24 mouse cellular contexts compared by ENCODE assay signal in genomic region chr13:63412662-63413061, GRCm38 (mm10).
DNase-seq lines count a peak whose midpoint lies in the region; ATAC-seq lines count a peak whose summit lies in the region.
"Had no signal": no experiment of that assay in that cellular context is flagged by ENCODE, and none has a peak within 500 bp of the region (broad histone marks: within the 10 kb centered on the region; RNA-seq: fewer than 3 reads in every experiment).

No protein-coding gene starts in this region.

- H3K36me3 ChIP-seq in midbrain, embryonic 11.5 days (ENCODE audit: control insufficient read depth, insufficient read depth, low read length): no peaks in the 10 kb centered on the region
- H3K36me3 ChIP-seq in midbrain, embryonic 14.5 days (ENCODE audit: control insufficient read depth, insufficient read depth, low read length): no peaks in the 10 kb centered on the region
- H3K36me3 ChIP-seq: embryonic facial prominence, embryonic 10.5 days; embryonic facial prominence, embryonic 12.5 days; forebrain, embryonic 15.5 days had no signal

- 95% methylated on average over 4 of the region's 4 CpGs for WGBS in midbrain, embryonic 11.5 days
- 96% methylated on average over 4 of the region's 4 CpGs for WGBS in midbrain, embryonic 14.5 days

- H3K4me2 ChIP-seq in midbrain, embryonic 11.5 days: no peak overlapping the region
- no peak overlapping the region for H3K4me2 ChIP-seq in midbrain, embryonic 14.5 days (ENCODE audit: low read length)
- H3K4me2 ChIP-seq: embryonic facial prominence, embryonic 12.5 days; forebrain, embryonic 13.5 days; forebrain, embryonic 15.5 days had no signal

- H3K27ac ChIP-seq in midbrain, embryonic 11.5 days (ENCODE audit: low read depth, low read length): no peak overlapping the region
- no peak overlapping the region for H3K27ac ChIP-seq in midbrain, embryonic 14.5 days (replicated peaks; ENCODE audit: low read depth, low read length)
- H3K27ac ChIP-seq: embryonic facial prominence, embryonic 10.5 days; embryonic facial prominence, embryonic 12.5 days; forebrain, embryonic 13.5 days; forebrain, embryonic 15.5 days had no signal

- H3K9me3 ChIP-seq in midbrain, embryonic 11.5 days (ENCODE audit: control insufficient read depth, low read length): no peaks in the 10 kb centered on the region
- H3K9me3 ChIP-seq in midbrain, embryonic 14.5 days (ENCODE audit: control insufficient read depth, low read length): no peaks in the 10 kb centered on the region
- H3K9me3 ChIP-seq: embryonic facial prominence, embryonic 10.5 days; embryonic facial prominence, embryonic 12.5 days; forebrain, embryonic 13.5 days; forebrain, embryonic 15.5 days; G1E had no signal

- DNase-seq in adrenal gland, adult 8-10 months: peak; percentile 16
- DNase-seq in adrenal gland, adult (ENCODE audit: inconsistent age in 2 of 2, low spot score in 1 of 2): no peak
- peak; percentile 91 for DNase-seq in heart, adult 11 months
- no peak for DNase-seq in heart, adult 18-20 months
- peak; percentile 35 for DNase-seq in midbrain, embryonic 11.5 days (ENCODE audit: low spot score, missing footprints)
- DNase-seq in midbrain, embryonic 14.5 days: no peak
- DNase-seq: adrenal gland, adult 2 months; adrenal gland, postnatal 14 days; adrenal gland, postnatal 36 days; B cell, adult 2 months; cerebellum, adult 11-12 months; cerebellum, adult 8-10 months; cerebellum, adult 9-11 months; cerebellum, postnatal 25 days; forebrain, postnatal 0 days had no signal

- no peak overlapping the region for H3K4me3 ChIP-seq in midbrain, embryonic 11.5 days (ENCODE audit: low read depth, low read length)
- no peak overlapping the region for H3K4me3 ChIP-seq in midbrain, embryonic 14.5 days (replicated peaks; ENCODE audit: low read depth, low read length)
- H3K4me3 ChIP-seq: embryonic facial prominence, embryonic 10.5 days; embryonic facial prominence, embryonic 12.5 days; forebrain, embryonic 13.5 days; forebrain, embryonic 15.5 days had no signal

- ATAC-seq in midbrain, embryonic 11.5 days (ENCODE audit: low FRiP score): no peak
- no peak for ATAC-seq in midbrain, embryonic 14.5 days (ENCODE audit: low FRiP score, low TSS enrichment)
- ATAC-seq: activated CD4-positive, CD25-positive, alpha-beta regulatory T cell, adult 4 months; CD4-positive, CD25-positive, alpha-beta regulatory T cell, adult 4 months; forebrain, embryonic 13.5 days; forebrain, embryonic 15.5 days; forebrain, postnatal 0 days; Patski had no signal

- no peaks in the 10 kb centered on the region for H3K27me3 ChIP-seq in midbrain, embryonic 11.5 days (ENCODE audit: control insufficient read depth, insufficient read depth, low read length)
- H3K27me3 ChIP-seq in midbrain, embryonic 14.5 days (ENCODE audit: control insufficient read depth, insufficient read depth, low read length): no peaks in the 10 kb centered on the region
- H3K27me3 ChIP-seq: CH12.LX; embryonic facial prominence, embryonic 12.5 days; forebrain, embryonic 13.5 days; forebrain, embryonic 15.5 days; Patski had no signal

- H3K9ac ChIP-seq in midbrain, embryonic 11.5 days (ENCODE audit: low read length): no peak overlapping the region
- H3K9ac ChIP-seq in midbrain, embryonic 14.5 days (replicated peaks; ENCODE audit: low read length): no peak overlapping the region
- H3K9ac ChIP-seq: embryonic facial prominence, embryonic 12.5 days; forebrain, embryonic 13.5 days; forebrain, embryonic 15.5 days; forebrain, postnatal 0 days had no signal

- H3K4me1 ChIP-seq in midbrain, embryonic 11.5 days (ENCODE audit: control insufficient read depth, insufficient read depth, low read length): no peaks in the 10 kb centered on the region
- no peaks in the 10 kb centered on the region for H3K4me1 ChIP-seq in midbrain, embryonic 14.5 days (ENCODE audit: control insufficient read depth, insufficient read depth, low read length)
- H3K4me1 ChIP-seq: forebrain, embryonic 13.5 days; forebrain, embryonic 15.5 days had no signal

Comparison
In these comparisons a context has a peak if more than half of its experiments do, and no peak if none do; other contexts are left out.
1. DNase-seq: peak in adrenal gland, adult 8-10 months (single experiment), heart, adult 11 months (single experiment) and midbrain, embryonic 11.5 days (single experiment); none in adrenal gland, adult (0 of 2), heart, adult 18-20 months (0 of 2) and midbrain, embryonic 14.5 days (single experiment).